Mouse (Mus musculus): ENCODE results near the gene Fam174b.

Fam174b gene

GRCm38 (mm10) chr7:73740111-73741035 is at the start of gene Fam174b:
Fam174b (plus strand) TSS chr7:73740302.
- DNase-seq, result no peak

GRCm38 (mm10) chr7:73697092-73697491 is 43.0 kb upstream of the Fam174b start:
- no peak for DNase-seq

DNA sequence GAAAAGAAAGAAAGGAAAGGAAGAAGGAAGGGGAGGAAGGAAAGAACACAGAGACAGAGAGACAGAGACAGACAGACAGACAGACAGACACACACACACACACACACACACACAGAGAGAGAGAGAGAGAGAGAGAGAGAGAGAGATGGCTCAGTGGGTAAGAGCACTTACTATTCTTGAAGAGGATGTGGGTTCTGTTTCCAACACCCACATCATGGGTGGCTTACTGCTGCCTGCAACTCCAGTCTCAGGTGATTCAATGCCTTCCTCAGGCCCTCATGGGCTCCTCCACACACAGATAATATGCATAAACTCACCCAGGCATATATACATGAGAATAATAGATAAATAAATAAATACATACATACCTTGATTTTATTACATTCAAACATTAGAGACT is 35.8 kb upstream of the Fam174b start:
- no peak for DNase-seq

GRCm38 (mm10) chr7:73713506-73713905 is 26.6 kb upstream of the Fam174b start:
- no peak for DNase-seq

DNA sequence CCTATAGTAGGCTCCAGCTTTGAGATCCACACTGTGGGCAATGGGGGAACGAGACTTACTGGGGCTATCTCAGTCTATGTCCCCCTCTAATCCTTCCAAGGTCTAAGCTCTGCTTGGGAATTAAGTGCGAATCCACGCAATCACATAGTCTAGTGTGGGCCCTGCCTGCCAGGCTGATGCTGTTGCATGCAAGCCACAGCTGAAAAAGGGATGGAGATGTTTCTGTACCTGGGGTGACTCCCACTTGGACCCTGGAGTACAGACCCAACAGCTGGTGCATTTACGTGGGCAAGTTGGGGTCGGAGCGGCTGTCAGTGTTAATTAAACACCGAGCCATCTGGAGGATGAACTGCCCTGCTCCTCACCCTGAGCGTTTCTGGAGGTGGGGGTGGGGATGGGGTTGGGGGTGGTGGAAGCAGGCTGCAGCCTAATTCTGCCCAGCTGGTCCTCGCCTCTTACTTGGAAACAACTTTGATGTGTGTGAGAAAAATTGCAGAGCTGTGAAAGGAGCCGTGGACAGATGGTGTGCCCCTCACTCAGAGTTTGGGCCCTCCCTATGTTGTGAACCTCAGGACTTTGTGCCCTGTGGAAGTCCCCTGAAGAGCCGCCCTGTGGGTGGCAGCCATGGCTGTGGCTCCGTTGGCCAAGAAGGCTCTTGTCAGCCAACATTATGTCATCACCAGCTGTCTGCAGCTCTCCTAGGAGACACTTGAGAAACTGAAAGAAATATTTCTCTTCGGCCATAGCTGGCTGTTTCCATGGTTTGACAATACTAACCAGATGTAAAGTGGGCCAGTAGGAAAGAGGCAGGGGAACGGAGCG is 24.0 kb upstream of the Fam174b start:
- peak; percentile 42 for DNase-seq

DNA sequence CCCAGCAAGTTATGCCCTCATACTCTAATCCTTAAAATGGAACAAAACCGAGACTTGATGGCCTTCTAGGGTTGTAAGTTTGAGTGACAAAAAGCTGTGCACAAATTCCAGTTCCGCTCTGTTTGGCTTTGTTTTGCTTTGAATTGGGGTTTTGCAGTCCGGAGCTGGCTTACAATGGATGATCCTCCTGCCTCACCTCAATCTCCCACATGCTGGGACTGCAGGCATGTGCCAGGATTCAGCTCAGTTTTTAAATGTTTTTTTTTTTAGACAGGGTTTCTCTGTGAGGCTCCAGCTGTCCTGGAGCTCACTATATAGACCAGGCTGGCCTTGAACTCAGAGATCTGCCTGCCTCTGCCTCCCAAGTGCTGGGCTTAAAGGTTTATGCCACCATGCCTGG is 23.3 kb upstream of the Fam174b start:
- DNase-seq, result peak; percentile 9

DNA sequence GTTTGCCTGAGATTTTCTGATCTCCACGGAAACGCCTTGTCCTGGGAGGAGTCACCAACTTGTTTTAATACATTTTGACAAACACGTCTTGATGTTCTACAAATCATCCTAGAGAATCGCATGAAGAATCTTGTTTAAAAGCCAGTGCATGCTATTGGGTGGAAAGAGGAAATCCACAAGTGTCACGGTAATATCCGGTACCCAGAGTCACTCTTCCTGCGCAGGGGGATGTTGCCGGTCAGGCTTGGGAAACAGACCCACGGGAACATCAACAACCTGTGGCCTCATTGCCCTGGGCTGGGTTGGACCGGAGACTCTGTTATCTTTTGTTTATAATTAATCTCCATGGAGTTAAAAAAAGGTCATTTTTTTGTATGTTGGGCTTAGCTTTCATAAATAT is 22.1 kb upstream of the Fam174b start:
- DNase-seq, result no peak

DNA sequence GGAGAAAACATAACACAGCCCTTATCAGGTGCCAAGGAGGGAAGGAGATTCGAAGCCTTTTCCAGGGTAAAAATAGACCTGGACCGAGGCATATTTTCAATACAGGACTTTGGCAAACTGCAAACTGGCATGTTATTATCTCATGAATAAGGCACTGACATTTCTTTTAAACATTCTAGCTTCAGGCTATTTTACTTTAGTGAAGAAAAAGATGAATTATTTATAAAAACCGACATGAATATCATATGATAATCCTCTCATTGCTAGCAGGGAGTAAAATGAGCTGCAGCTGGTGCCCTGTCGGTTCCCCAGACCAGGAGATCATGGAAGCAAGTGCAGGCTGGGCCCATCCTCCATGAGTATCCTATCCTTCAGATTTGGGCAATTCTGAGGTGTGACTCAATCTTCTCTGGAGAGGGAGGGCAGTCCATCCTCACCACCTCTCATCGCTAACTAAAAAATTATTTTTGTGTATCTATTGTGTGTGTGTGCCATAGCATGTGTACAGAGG is 21.6 kb upstream of the Fam174b start:
- no peak for DNase-seq

- no peak for DNase-seq
Measured at GRCm38 (mm10) chr7:73721046-73721445, 19.1 kb upstream of the Fam174b start.

- no peak for DNase-seq
Measured at GRCm38 (mm10) chr7:73721764-73722163, 18.3 kb upstream of the Fam174b start.

- DNase-seq, result no peak
Measured at GRCm38 (mm10) chr7:73729913-73730312, 10.2 kb upstream of the Fam174b start.

GRCm38 (mm10) chr7:73730430-73731022 is 9.6 kb upstream of the Fam174b start:
- DNase-seq, result no peak

- DNase-seq, result no peak
Measured at GRCm38 (mm10) chr7:73736046-73736445, 4.1 kb upstream of the Fam174b start.

DNA sequence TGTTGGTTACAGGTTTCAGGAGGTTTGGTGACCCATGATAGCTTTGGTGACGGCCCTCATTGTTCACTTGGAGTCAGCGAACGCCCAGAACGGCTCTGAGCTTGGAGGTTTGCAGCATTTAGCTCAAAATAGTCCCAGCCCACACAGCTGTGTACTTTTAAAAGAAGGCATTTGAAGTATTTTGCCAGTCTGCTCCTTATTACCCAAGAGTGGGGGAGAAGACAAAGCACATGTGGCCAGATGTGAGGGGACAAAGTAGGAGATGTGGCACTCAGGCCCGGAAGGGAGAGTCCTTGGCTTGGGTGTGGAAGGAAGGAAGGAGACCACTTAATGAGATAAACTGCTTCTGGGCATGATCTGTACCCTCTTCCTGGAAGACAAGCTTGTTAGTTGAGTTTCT is 1.3 kb downstream of the Fam174b start:
- DNase-seq, result no peak

DNA sequence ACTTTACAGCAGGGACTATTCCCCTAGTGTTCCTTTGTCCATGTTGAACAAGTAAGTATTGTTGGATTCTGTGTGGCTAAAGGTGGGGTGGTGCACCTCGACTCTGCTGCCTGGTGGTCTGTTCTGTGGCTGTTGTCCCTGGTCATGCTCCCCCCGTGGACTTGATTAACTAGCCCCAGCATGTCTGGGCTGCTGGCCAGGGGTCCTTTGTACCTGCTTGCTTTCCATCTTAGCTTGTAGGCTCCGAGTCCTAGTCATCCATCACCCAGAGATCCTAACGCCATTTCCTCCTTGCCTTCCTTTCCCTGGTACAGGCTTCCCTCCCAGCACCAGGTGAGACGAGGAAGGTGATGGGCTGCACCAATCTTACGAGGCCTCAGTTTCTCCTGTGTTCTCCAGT is 1.7 kb downstream of the Fam174b start:
- no peak for DNase-seq

GRCm38 (mm10) chr7:73743144-73743543 is 3.0 kb downstream of the Fam174b start:
- DNase-seq, result no peak

DNA sequence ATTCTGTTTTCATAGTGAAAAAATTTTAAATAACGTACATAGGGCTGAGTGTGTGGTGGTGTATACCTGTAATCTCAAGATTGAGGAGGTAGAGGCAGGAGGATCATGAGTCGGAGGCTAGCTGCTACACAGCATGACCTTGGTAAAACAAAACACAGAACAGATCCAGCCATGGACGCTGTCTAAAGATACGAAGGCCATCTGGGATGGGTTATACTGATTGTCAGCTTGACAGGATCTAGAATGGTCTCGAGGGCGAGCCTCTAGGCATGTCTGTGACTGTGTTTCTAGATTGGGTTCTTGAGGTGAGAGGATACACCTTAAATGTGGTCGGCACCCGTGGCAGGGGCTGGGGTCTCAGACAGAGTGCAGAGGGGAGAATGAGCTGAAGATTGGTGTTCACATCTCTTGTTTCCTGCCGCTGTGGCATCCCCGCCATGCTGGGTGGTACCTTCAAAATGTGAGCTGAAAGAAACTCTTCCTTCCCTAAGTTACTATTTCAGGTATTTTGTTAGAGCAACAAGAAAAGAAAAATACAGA is 3.8 kb downstream of the Fam174b start:
- DNase-seq, result no peak

- DNase-seq, result no peak
Measured at GRCm38 (mm10) chr7:73745903-73746302, 5.8 kb downstream of the Fam174b start.

DNA sequence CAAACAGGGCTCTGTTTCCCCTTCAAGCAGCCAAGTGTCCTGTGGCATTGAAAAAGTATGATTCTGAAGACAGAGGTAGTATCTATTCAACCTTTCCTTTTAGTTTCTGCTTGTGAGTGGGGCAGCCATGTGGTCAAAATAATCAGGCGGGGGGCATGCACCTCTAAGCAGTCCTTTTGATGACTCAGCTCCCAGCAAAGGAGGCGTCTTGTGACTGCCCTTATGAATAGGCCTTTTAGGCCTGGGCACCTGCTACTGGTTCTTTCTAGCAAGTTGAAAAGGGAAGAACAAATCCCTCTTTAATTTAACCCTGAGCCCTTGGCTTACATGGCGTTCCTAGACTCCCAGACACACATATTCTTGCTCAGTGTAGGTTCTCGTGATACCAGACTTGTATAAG is 6.7 kb downstream of the Fam174b start:
- DNase-seq, result no peak

DNA sequence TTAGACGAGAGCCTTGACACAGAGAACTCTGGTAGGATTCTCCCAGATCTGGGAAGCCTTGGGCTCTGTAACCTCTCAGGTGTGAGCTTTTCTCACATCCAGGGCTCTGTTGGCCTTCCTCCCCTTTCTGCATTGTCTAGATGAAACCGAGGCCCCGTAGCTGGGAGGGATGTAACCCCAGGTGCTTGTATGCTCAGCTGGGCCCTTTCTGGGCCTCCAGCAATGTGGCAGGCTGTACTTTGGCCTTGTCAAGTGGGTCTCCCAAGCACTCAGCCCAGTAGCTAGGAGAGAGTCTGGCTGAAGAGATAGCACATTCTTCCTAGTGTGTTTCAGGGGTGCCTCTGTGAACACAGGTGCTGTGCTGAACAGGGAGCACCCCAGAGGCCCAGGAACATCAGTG is 7.4 kb downstream of the Fam174b start:
- no peak for DNase-seq

GRCm38 (mm10) chr7:73748437-73749108 is 8.5 kb downstream of the Fam174b start:
- DNase-seq, result no peak

DNA sequence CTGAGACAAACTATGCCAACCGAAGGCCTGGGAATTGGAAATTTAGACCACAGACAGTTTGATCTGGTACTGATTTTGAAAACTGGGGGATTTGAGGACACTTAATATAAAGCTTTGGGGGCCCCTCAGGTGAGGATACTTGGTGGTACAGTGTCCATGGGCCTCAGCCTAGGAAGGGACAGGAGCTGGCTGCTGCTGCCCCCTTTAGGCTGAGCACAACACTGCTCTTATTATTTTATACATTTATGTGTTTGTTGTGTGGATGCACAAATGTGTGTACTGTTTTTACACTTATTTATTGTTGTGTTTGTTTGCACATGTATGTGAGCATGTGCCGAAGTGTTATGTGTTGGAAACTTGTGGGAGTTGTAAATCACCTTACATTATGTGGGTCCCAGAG is 9.2 kb downstream of the Fam174b start:
- no peak for DNase-seq

Measured in cerebellum, adult 9-10 months (tissue).